Mouse (Mus musculus): Measurements from ENCODE around the gene Stx3.

The Stx3 gene

GRCm38 (mm10) chr19:11725915-11726314 lies 93.3 kb downstream of the Stx3 start:
- DNase-seq (ENCODE audit: extremely low spot score): no peak
